Mouse (Mus musculus) MN1 (cell line): ENCODE measurements around the gene Nmrk2.
A peak's percentile ranks its signal among the peaks of the same experiment; 100 is the strongest.
"Not testable (repeated sequence)": the region's sequence is repeated elsewhere in the genome, so short reads cannot be mapped to it uniquely, and the experiment has no call there.

Experiments
- DNase-seq: peaks from one replicate; pipeline ENCODE4 v3.0.0-alpha.2; 2016; ENCODE audit warnings: low spot score

The Nmrk2 gene

GRCm38 (mm10) chr10:81201807-81202758, at the start of gene Nmrk2:
Gene Nmrk2 (minus strand): TSS chr10:81202051.
- DNase-seq: peak; percentile 31

- DNase-seq: no peak
Measured at GRCm38 (mm10) chr10:81249442-81249841, 47.6 kb upstream of the Nmrk2 start.

- DNase-seq: no peak
Measured at GRCm38 (mm10) chr10:81247804-81248203, 46.0 kb upstream of the Nmrk2 start.

- no peak for DNase-seq
Measured at GRCm38 (mm10) chr10:81245166-81245565, 43.3 kb upstream of the Nmrk2 start.

- DNase-seq: peak; percentile 45
Measured at GRCm38 (mm10) chr10:81244595-81244994, 42.7 kb upstream of the Nmrk2 start.

- DNase-seq: no peak
Measured at GRCm38 (mm10) chr10:81244146-81244545, 42.3 kb upstream of the Nmrk2 start.

GRCm38 (mm10) chr10:81242021-81242420, 40.2 kb upstream of the Nmrk2 start:
- no peak for DNase-seq

GRCm38 (mm10) chr10:81240876-81241275, 39.0 kb upstream of the Nmrk2 start:
- peak; percentile 27 for DNase-seq

- DNase-seq: no peak
Measured at GRCm38 (mm10) chr10:81238618-81239017, 36.8 kb upstream of the Nmrk2 start.

GRCm38 (mm10) chr10:81236471-81237268, 34.8 kb upstream of the Nmrk2 start:
- DNase-seq: no peak

- DNase-seq: peak; percentile 61
Measured at GRCm38 (mm10) chr10:81234206-81234605, 32.4 kb upstream of the Nmrk2 start.

GRCm38 (mm10) chr10:81233226-81233585, 31.4 kb upstream of the Nmrk2 start:
- no peak for DNase-seq

GRCm38 (mm10) chr10:81232580-81233225, 30.9 kb upstream of the Nmrk2 start, which contains the start of gene Zfr2:
Gene Zfr2 (plus strand): TSS chr10:81233155.
- DNase-seq: peak; percentile 96

GRCm38 (mm10) chr10:81231436-81231835, 29.6 kb upstream of the Nmrk2 start:
- no peak for DNase-seq

- peak; percentile 90 for DNase-seq
Measured at GRCm38 (mm10) chr10:81230438-81231332, 28.8 kb upstream of the Nmrk2 start, which contains the start of gene Atcay. Gene Atcay (minus strand): TSS chr10:81230833.

GRCm38 (mm10) chr10:81229735-81230437, 28.0 kb upstream of the Nmrk2 start:
- DNase-seq: peak; percentile 50

GRCm38 (mm10) chr10:81223731-81224130, 21.9 kb upstream of the Nmrk2 start:
- not testable (repeated sequence) for DNase-seq

GRCm38 (mm10) chr10:81221402-81222015, 19.7 kb upstream of the Nmrk2 start:
- no peak for DNase-seq

GRCm38 (mm10) chr10:81217964-81218363, 16.1 kb upstream of the Nmrk2 start:
- DNase-seq: peak; percentile 58

GRCm38 (mm10) chr10:81217267-81217666, 15.4 kb upstream of the Nmrk2 start:
- not testable (repeated sequence) for DNase-seq
